Mouse (Mus musculus) spleen, adult 2 months (tissue): ENCODE results near the gene Tmem43. TPM values are rescaled to one million over a fixed set of nuclear protein-coding genes. Genes with fewer than 3 reads are reported as not detected.
"Not testable (repeated sequence)": the region's sequence is repeated elsewhere in the genome, so short reads cannot be mapped to it uniquely, and the experiment has no call there.

Experiments
- DNase-seq, 2 experiments: peaks; one replicate each; pipeline versions ENCODE4 v3.0.0 to v3.0.0-alpha.2; 2012 to 2021; ENCODE audit warnings: low spot score in 2 of 2, low read depth in 1 of 2
- H3K27ac ChIP-seq: fragments of 200-500 bp; 2 replicates; pipeline ENCODE4 v1.5.1; 2012; ENCODE audit warnings: low read length, inconsistent platforms; ENCODE audit not compliant: insufficient read depth
- H3K27me3 ChIP-seq: fragments of 200-500 bp; 2 replicates; pipeline ENCODE4 v1.6.1; 2012; ENCODE audit warnings: mild to moderate bottlenecking, moderate library complexity, low read length, inconsistent platforms; ENCODE audit not compliant: control insufficient read depth, insufficient read depth
- H3K36me3 ChIP-seq: fragments of 200-500 bp; 2 replicates; pipeline ENCODE4 v1.6.1; 2012; ENCODE audit warnings: mild to moderate bottlenecking, low read length, inconsistent platforms; ENCODE audit not compliant: control insufficient read depth, insufficient read depth
- H3K4me1 ChIP-seq: fragments of 200-500 bp; 2 replicates; pipeline ENCODE4 v1.6.1; 2011; ENCODE audit warnings: inconsistent platforms; ENCODE audit not compliant: control insufficient read depth, insufficient read depth, insufficient read length
- H3K4me3 ChIP-seq: fragments of 200-500 bp; 2 replicates; pipeline ENCODE4 v1.5.1; 2011; ENCODE audit warnings: mild to moderate bottlenecking, inconsistent platforms; ENCODE audit not compliant: insufficient read depth, insufficient read length; ENCODE audit errors: extremely low read depth
- CTCF ChIP-seq: fragments of 200-500 bp; IDR thresholded peaks from 2 replicates; pipeline ENCODE4 v1.5.1; 2011; ENCODE audit warnings: mild to moderate bottlenecking, inconsistent platforms; ENCODE audit not compliant: insufficient read depth, insufficient read length, insufficient replicate concordance; ENCODE audit errors: extremely low read depth
- POLR2A ChIP-seq: fragments of 200-500 bp; IDR thresholded peaks from 2 replicates; pipeline ENCODE4 v1.6.1; 2011; ENCODE audit warnings: low read depth, low read length, inconsistent platforms
- WGBS: fragments of 180-500 bp; shearing (Covaris S2); methylation state at CpG from one replicate; pipeline ENCODE4 v1.1.7; 2018; 5-methylcytosine and 5-hydroxymethylcytosine counted together
- polyA plus RNA-seq: library from polyadenylated mRNA; depleted of rRNA; stranded (reverse); fragments of >200 nt; gene quantifications from 2 replicates; pipeline ENCODE4 v1.2.3, GENCODE M21; 2012

The Tmem43 gene
- polyA plus RNA-seq, 1 experiment, result 22.8 TPM

DNA sequence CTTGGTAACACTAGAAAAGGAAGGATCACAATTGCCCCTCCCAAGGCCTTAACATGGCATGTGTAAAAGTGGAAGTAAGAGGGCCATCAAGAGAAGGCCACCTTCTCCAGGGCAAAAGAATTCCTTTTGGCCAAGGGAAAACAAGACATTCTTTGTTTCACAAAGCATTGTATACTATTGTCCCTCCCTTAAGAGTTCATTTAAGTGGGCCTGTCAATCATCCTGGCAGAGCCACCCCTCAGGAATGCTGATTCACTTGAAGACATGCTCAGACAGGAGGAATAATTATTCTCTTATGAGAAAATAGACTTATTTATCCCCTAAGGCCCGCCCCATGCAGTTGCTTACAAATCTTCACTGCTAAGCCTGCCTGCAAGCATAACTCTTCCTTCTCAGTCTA is 21.4 kb upstream of the Tmem43 start:
- Histone ChIP-seq H3K4me3 (no peak overlapping the region), H3K36me3 (no peaks in the 10 kb centered on the region), H3K27me3 (no peaks in the 10 kb centered on the region), H3K4me1 (no peaks in the 10 kb centered on the region), H3K27ac (no peak overlapping the region)
- no peak for DNase-seq
- WGBS, result 63% methylated on average over 1 of the region's 1 CpGs
- TF ChIP-seq CTCF (no peak), POLR2A (no peak)

GRCm38 (mm10) chr6:91454546-91454945 is 19.0 kb upstream of the Tmem43 start:
- Histone ChIP-seq H3K27me3 (no peaks in the 10 kb centered on the region), H3K4me3 (no peak overlapping the region), H3K36me3 (no peaks in the 10 kb centered on the region), H3K27ac (no peak overlapping the region), H3K4me1 (no peaks in the 10 kb centered on the region)
- WGBS, result 62% methylated on average over 5 of the region's 5 CpGs
- TF ChIP-seq POLR2A, result no peak
- TF ChIP-seq CTCF, result no peak
- DNase-seq, result no peak

DNA sequence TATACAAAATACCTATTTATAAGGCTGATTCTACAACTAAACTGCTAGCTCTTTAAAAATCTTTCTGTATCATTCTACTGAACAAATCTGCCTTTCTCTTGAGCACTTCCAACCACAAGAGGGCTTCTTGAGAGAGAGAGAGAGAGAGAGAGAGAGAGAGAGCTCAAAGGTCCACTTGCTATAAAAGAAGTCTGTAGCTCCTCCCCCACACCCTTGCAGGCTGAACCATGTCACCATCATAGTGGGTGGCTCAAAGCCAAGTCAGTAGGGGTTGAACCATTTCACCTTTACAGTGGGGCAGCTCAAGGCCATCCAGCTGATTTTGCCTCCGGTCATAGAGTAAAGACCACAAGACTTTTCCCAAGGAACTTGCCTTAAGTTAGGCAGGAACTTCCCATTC is 14.0 kb upstream of the Tmem43 start:
- Histone ChIP-seq H3K36me3 (peaks cover 6% of the 10 kb centered on the region), H3K27ac (no peak overlapping the region), H3K4me3 (no peak overlapping the region), H3K27me3 (no peaks in the 10 kb centered on the region), H3K4me1 (no peaks in the 10 kb centered on the region)
- no peak for DNase-seq
- 94% methylated on average over 1 of the region's 1 CpGs for WGBS
- TF ChIP-seq POLR2A (no peak), CTCF (no peak)

GRCm38 (mm10) chr6:91465756-91466155 is 7.7 kb upstream of the Tmem43 start:
- H3K4me3 ChIP-seq, result no peak overlapping the region
- WGBS, result 92% methylated on average over 2 of the region's 2 CpGs
- DNase-seq, result no peak
- H3K27ac ChIP-seq, result no peak overlapping the region
- peaks cover 18% of the 10 kb centered on the region for H3K36me3 ChIP-seq
- no peaks in the 10 kb centered on the region for H3K27me3 ChIP-seq
- no peaks in the 10 kb centered on the region for H3K4me1 ChIP-seq
- no peak for TF ChIP-seq POLR2A
- TF ChIP-seq CTCF, result no peak

DNA sequence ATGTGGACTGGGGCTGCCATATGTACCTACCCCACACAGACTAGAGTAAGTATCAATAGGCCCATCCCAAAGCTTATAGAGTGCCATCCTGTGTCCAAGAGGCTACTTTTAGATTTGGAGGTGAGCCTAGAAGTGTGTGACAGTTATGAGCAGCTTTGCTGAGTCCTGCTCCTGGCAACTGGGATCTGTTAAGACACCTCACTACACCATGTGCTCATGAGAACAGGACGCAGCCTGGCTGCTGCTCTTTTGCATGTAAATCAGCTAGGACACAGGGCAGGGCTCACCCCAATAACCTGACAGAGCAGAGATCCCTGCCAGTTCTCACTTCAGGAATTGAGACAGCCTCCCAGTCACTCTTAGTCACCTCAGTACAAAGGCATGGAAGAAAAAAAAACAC is 6.4 kb upstream of the Tmem43 start:
- WGBS, result 88% methylated on average over 1 of the region's 1 CpGs
- peaks cover 18% of the 10 kb centered on the region for H3K36me3 ChIP-seq

GRCm38 (mm10) chr6:91470712-91471111 is 2.8 kb upstream of the Tmem43 start:
- Histone ChIP-seq H3K36me3 (peaks cover 5% of the 10 kb centered on the region; the same call in 1 of the 2 replicates), H3K27ac (no peak overlapping the region), H3K4me1 (peaks cover 9% of the 10 kb centered on the region; the same call in 1 of the 2 replicates), H3K4me3 (no peak overlapping the region), H3K27me3 (no peaks in the 10 kb centered on the region)
- DNase-seq, result no peak
- no peak for TF ChIP-seq POLR2A
- no peak for TF ChIP-seq CTCF
- WGBS, result 96% methylated on average over 2 of the region's 2 CpGs

More for the DNA sequence above, 6.4 kb upstream of the Tmem43 start:
- no peak overlapping the region for H3K27ac ChIP-seq
- DNase-seq, result no peak
- H3K27me3 ChIP-seq, result no peaks in the 10 kb centered on the region
- H3K4me3 ChIP-seq, result no peak overlapping the region
- TF ChIP-seq CTCF (no peak), POLR2A (no peak)
- H3K4me1 ChIP-seq, result no peaks in the 10 kb centered on the region

DNA sequence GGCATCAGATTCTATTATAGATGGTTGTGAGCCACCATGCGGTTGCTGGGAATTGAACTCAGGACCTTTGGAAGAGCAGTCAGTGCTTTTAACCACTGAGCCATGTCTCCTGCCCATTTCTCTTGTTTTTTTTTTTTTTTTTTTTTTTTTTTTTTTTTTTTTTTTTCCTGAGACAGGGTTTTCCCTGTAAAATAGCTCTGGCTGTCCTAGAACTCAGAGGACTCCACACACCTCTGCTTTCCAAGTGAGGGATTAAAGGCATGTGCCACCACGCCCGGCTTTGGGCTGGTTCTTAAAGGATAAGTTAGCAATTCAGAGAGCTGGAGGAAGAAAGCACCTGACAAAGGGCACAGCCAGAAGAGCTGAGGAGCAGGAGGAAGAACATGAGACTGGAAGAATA is 2.1 kb upstream of the Tmem43 start:
- H3K4me3 ChIP-seq, H3K4me1 ChIP-seq, H3K27me3 ChIP-seq, H3K36me3 ChIP-seq, DNase-seq, H3K27ac ChIP-seq: not testable (repeated sequence)
- WGBS, result 97% methylated on average over 3 of the region's 3 CpGs
